Mouse (Mus musculus): ENCODE data around the gene Omt2a. TPM values are rescaled to one million over a fixed set of nuclear protein-coding genes. Genes with fewer than 3 reads are reported as not detected.
"Not testable (repeated sequence)": the region's sequence is repeated elsewhere in the genome, so short reads cannot be mapped to it uniquely, and the experiment has no call there.

The Omt2a gene
- polyA plus RNA-seq, 1 experiment from 2014 or later, result not detected

GRCm38 (mm10) chr9:78293683-78294082, 20.9 kb downstream of the Omt2a start:
- WGBS, result 82% methylated on average over 1 of the region's 1 CpGs
- H3K9ac ChIP-seq; H3K27ac ChIP-seq (replicated peaks); H3K4me2 ChIP-seq; H3K27me3 ChIP-seq; H3K4me1 ChIP-seq (replicated peaks); H3K36me3 ChIP-seq; H3K4me3 ChIP-seq; ATAC-seq (ENCODE audit: low read depth); H3K9me3 ChIP-seq: not testable (repeated sequence)

- not testable (repeated sequence) for H3K27me3 ChIP-seq; ATAC-seq (ENCODE audit: low read depth); H3K27ac ChIP-seq (replicated peaks); H3K9me3 ChIP-seq; H3K9ac ChIP-seq; H3K4me1 ChIP-seq (replicated peaks); H3K4me2 ChIP-seq; H3K4me3 ChIP-seq; H3K36me3 ChIP-seq
- WGBS, result 89% methylated on average over 8 of the region's 8 CpGs
These were observed 22.1 kb downstream of the Omt2a start for GRCm38 (mm10) chr9:78292462-78292861.

GRCm38 (mm10) chr9:78289723-78290122, 24.9 kb downstream of the Omt2a start, which contains the start of gene Gm10639:
Gm10639 (plus strand) TSS chr9:78289923.
- WGBS, result 87% methylated on average over 3 of the region's 3 CpGs
- not testable (repeated sequence) for ATAC-seq (ENCODE audit: low read depth); H3K9me3 ChIP-seq; H3K4me1 ChIP-seq (replicated peaks); H3K36me3 ChIP-seq; H3K4me2 ChIP-seq; H3K9ac ChIP-seq; H3K27ac ChIP-seq (replicated peaks); H3K27me3 ChIP-seq; H3K4me3 ChIP-seq

GRCm38 (mm10) chr9:78289063-78289462, 25.5 kb downstream of the Omt2a start:
- not testable (repeated sequence) for H3K4me1 ChIP-seq (replicated peaks); H3K36me3 ChIP-seq; H3K4me2 ChIP-seq; H3K27me3 ChIP-seq; H3K27ac ChIP-seq (replicated peaks); H3K4me3 ChIP-seq; ATAC-seq (ENCODE audit: low read depth); H3K9ac ChIP-seq; H3K9me3 ChIP-seq
- 89% methylated on average over 1 of the region's 1 CpGs for WGBS

- H3K27me3 ChIP-seq; H3K36me3 ChIP-seq; H3K4me2 ChIP-seq; H3K4me1 ChIP-seq (replicated peaks); H3K27ac ChIP-seq (replicated peaks); H3K9me3 ChIP-seq; ATAC-seq (ENCODE audit: low read depth); H3K4me3 ChIP-seq; H3K9ac ChIP-seq: not testable (repeated sequence)
- WGBS, result 91% methylated on average over 4 of the region's 4 CpGs
These were observed 32.4 kb downstream of the Omt2a start for GRCm38 (mm10) chr9:78282002-78282711.

GRCm38 (mm10) chr9:78270945-78271344, 43.7 kb downstream of the Omt2a start:
- ATAC-seq (ENCODE audit: low read depth); H3K4me3 ChIP-seq; H3K27ac ChIP-seq (replicated peaks); H3K9me3 ChIP-seq; H3K4me2 ChIP-seq; H3K36me3 ChIP-seq; H3K9ac ChIP-seq; H3K4me1 ChIP-seq (replicated peaks); H3K27me3 ChIP-seq: not testable (repeated sequence)
- WGBS, result 89% methylated on average over 3 of the region's 3 CpGs

Other genes with a start within 250 kb of the Omt2a start
- 67.7 and 70.0 TPM in 2 replicates for gene Fbxo9, start 205.7 kb downstream of the Omt2a start, polyA plus RNA-seq (2015; fragmentation: Nextera tagmentation; extraction: Ambion mirVana)
- gene Ick, start 205.6 kb downstream of the Omt2a start, polyA plus RNA-seq (2015; fragmentation: Nextera tagmentation; extraction: Ambion mirVana), result 37.3 and 40.5 TPM in 2 replicates
- 29.2 and 35.4 TPM in 2 replicates for gene Gsta4, start 132.0 kb downstream of the Omt2a start, polyA plus RNA-seq (2015; fragmentation: Nextera tagmentation; extraction: Ambion mirVana)
- not detected in 2 replicates for gene Gsta1, start 84.1 kb downstream of the Omt2a start, polyA plus RNA-seq (2015; fragmentation: Nextera tagmentation; extraction: Ambion mirVana)
- gene Gm3776, start 57.7 kb downstream of the Omt2a start, polyA plus RNA-seq (2015; fragmentation: Nextera tagmentation; extraction: Ambion mirVana), result not detected in 2 replicates
- gene Gm10639, start 24.9 kb downstream of the Omt2a start, polyA plus RNA-seq (2015; fragmentation: Nextera tagmentation; extraction: Ambion mirVana), result not detected in 2 replicates
- gene Omt2b, start 12.8 kb upstream of the Omt2a start, polyA plus RNA-seq (2015; fragmentation: Nextera tagmentation; extraction: Ambion mirVana), result not detected in 2 replicates
- gene Gsta2, start 41.0 kb upstream of the Omt2a start, polyA plus RNA-seq (2015; fragmentation: Nextera tagmentation; extraction: Ambion mirVana), result not detected in 2 replicates
- gene Dppa5a, start 53.4 kb upstream of the Omt2a start, polyA plus RNA-seq (2015; fragmentation: Nextera tagmentation; extraction: Ambion mirVana), result 1.9 TPM in 2 replicates
- 2.6 and 4.6 TPM in 2 replicates for gene Ooep, start 63.9 kb upstream of the Omt2a start, polyA plus RNA-seq (2015; fragmentation: Nextera tagmentation; extraction: Ambion mirVana)
- 0.18 and 0.25 TPM in 2 replicates for gene Ddx43, start 81.0 kb upstream of the Omt2a start, polyA plus RNA-seq (2015; fragmentation: Nextera tagmentation; extraction: Ambion mirVana)
- gene Cgas, start 128.4 kb upstream of the Omt2a start, polyA plus RNA-seq (2015; fragmentation: Nextera tagmentation; extraction: Ambion mirVana), result 0.64 and 0.85 TPM in 2 replicates
- 26.6 and 28.4 TPM in 2 replicates for gene Mto1, start 133.4 kb upstream of the Omt2a start, polyA plus RNA-seq (2015; fragmentation: Nextera tagmentation; extraction: Ambion mirVana)
- 1.3 and 1.5 TPM in 2 replicates for gene Gm17324, start 134.0 kb upstream of the Omt2a start, polyA plus RNA-seq (2015; fragmentation: Nextera tagmentation; extraction: Ambion mirVana)
- 3,346 and 3,414 TPM in 2 replicates for gene Eef1a1, start 174.4 kb upstream of the Omt2a start, polyA plus RNA-seq (2015; fragmentation: Nextera tagmentation; extraction: Ambion mirVana)

Measured in neural tube, embryonic 13.5 days (tissue).